Mouse (Mus musculus): Measurements from ENCODE around the gene Zfp1. TPM values are rescaled to one million over a fixed set of nuclear protein-coding genes. Genes with fewer than 3 reads are reported as not detected.

Gene Zfp1
- polyA plus RNA-seq, 2 experiments, result 3.9 to 4.0 TPM

DNA sequence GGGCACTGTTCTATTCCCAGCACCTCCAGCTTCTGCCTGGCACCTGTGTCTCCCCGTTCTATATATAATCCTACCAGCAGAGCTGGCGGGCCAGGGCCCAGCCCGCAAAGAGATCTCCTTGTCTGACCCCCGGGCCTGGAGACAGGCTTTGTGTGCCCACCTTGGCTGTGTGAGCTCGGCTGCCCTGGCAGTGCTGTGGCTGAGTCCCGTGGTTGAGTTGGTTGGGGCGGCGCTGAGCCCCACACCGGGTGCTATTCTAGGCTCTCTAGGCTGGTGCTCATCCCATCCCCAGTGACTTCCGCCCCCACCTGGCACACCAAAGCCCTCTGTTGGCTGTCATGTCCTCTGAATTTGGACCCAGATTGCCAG lies 18.4 kb upstream of the Zfp1 start:
- H3K4me1 ChIP-seq (replicated peaks; ENCODE audit: control insufficient read depth in 2 of 2, insufficient read depth in 2 of 2, low read length in 1 of 2), result no peaks in the 10 kb centered on the region
- H3K9ac ChIP-seq (replicated peaks), result no peak overlapping the region
- WGBS (ENCODE audit: insufficient replicate concordance), result 74% methylated on average over 10 of the region's 10 CpGs
- H3K27ac ChIP-seq, result no peak overlapping the region
- H3K9me3 ChIP-seq (ENCODE audit: control insufficient read depth, low read length), result no peaks in the 10 kb centered on the region
- H3K4me3 ChIP-seq (ENCODE audit: insufficient read depth in 1 of 2, low read depth in 2 of 2, low read length in 2 of 2), result no peak overlapping the region
- no peak overlapping the region for H3K4me2 ChIP-seq (ENCODE audit: low read depth)
- TF ChIP-seq EP300 (IDR thresholded peaks at IDR 0.05; ENCODE audit: low read depth), result no peak
- TF ChIP-seq CTCF (IDR thresholded peaks at IDR 0.05; ENCODE audit: low read depth), result no peak
- DNase-seq (ENCODE audit: low read depth in 3 of 3, low spot score in 3 of 3), result no peak
- H3K36me3 ChIP-seq (replicated peaks; ENCODE audit: control insufficient read depth, insufficient read depth, low read depth), result no peaks in the 10 kb centered on the region
- H3K27me3 ChIP-seq (ENCODE audit: control insufficient read depth, insufficient read depth, low read length), result no peaks in the 10 kb centered on the region
- no peak for ATAC-seq (ENCODE audit: insufficient read depth)

DNA sequence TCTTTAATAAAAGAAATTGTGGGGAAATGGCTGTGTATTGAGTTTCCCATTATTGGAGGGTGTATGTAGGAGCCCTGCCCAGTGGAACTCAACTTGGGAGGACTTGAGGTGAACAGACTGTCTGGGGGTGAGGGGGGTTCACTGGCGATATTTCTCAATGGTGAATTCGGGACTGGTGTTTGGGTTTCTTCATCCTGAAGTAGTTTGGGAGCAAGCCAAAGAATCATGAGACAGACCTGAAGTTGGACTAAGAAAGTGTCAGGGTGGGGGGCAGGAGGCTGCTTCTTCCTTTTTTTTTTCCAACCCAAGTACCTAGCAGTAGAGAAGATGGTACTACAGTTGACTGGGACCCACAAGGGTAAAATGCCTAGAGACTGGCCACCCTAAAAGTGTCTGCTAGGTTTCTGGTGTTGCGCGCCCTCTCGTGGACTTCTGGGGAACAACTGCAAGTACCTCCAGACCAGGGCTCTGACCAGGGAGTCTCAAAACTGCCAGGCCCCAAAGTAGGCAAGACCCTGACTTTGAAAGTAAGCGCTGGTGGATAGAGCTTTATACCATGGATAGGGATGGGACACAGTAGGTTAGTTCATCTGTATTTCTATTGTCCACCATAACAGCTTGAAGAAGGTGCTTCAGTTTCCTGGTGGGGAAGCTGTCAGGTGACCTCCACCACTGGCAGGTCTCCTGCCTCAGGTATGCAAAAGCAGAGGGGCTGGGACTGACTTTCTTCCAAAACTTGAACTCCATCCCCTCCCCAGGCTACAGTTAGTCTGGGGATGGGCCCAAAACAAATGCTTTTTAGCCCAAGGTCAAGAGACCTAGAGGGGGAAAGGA lies 17.3 kb upstream of the Zfp1 start:
- 34% methylated on average over 6 of the region's 6 CpGs for WGBS (ENCODE audit: insufficient replicate concordance)
- no peak overlapping the region for H3K9ac ChIP-seq (replicated peaks)
- H3K4me1 ChIP-seq (replicated peaks; ENCODE audit: control insufficient read depth in 2 of 2, insufficient read depth in 2 of 2, low read length in 1 of 2), result no peaks in the 10 kb centered on the region; a peak in 1 of 4 replicates
- no peak overlapping the region for H3K4me3 ChIP-seq (ENCODE audit: insufficient read depth in 1 of 2, low read depth in 2 of 2, low read length in 2 of 2)
- DNase-seq (ENCODE audit: low read depth in 3 of 3, low spot score in 3 of 3) (peak; percentile 44 to 58 (median 46)), ATAC-seq (ENCODE audit: insufficient read depth) (0 out of 2 replicates have a peak, but pooled peaks have one; percentile 35)
- peak; percentile 89 for TF ChIP-seq CTCF (IDR thresholded peaks at IDR 0.05; ENCODE audit: low read depth)
- no peak for TF ChIP-seq EP300 (IDR thresholded peaks at IDR 0.05; ENCODE audit: low read depth)
- H3K27me3 ChIP-seq (ENCODE audit: control insufficient read depth, insufficient read depth, low read length), result no peaks in the 10 kb centered on the region
- H3K9me3 ChIP-seq (ENCODE audit: control insufficient read depth, low read length), result no peaks in the 10 kb centered on the region
- no peak overlapping the region for H3K4me2 ChIP-seq (ENCODE audit: low read depth)
- H3K27ac ChIP-seq, result no peak overlapping the region
- H3K36me3 ChIP-seq (replicated peaks; ENCODE audit: control insufficient read depth, insufficient read depth, low read depth), result no peaks in the 10 kb centered on the region

- H3K9ac ChIP-seq (replicated peaks), result no peak overlapping the region
- TF ChIP-seq CTCF (IDR thresholded peaks at IDR 0.05; ENCODE audit: low read depth) (no peak), EP300 (IDR thresholded peaks at IDR 0.05; ENCODE audit: low read depth) (no peak)
- no peak overlapping the region for H3K4me2 ChIP-seq (ENCODE audit: low read depth)
- no peaks in the 10 kb centered on the region; a peak in 1 of 4 replicates for H3K4me1 ChIP-seq (replicated peaks; ENCODE audit: control insufficient read depth in 2 of 2, insufficient read depth in 2 of 2, low read length in 1 of 2)
- H3K27ac ChIP-seq, result no peak overlapping the region
- no peaks in the 10 kb centered on the region for H3K36me3 ChIP-seq (replicated peaks; ENCODE audit: control insufficient read depth, insufficient read depth, low read depth)
- H3K27me3 ChIP-seq (ENCODE audit: control insufficient read depth, insufficient read depth, low read length), result no peaks in the 10 kb centered on the region
- ATAC-seq (ENCODE audit: insufficient read depth) (no peak), DNase-seq (ENCODE audit: low read depth in 3 of 3, low spot score in 3 of 3) (no peak)
- H3K9me3 ChIP-seq (ENCODE audit: control insufficient read depth, low read length), result no peaks in the 10 kb centered on the region
- 68% methylated on average over 8 of the region's 8 CpGs for WGBS (ENCODE audit: insufficient replicate concordance)
- H3K4me3 ChIP-seq (ENCODE audit: insufficient read depth in 1 of 2, low read depth in 2 of 2, low read length in 2 of 2), result no peak overlapping the region
Measured at GRCm38 (mm10) chr8:111626528-111626820, 16.7 kb upstream of the Zfp1 start.

DNA sequence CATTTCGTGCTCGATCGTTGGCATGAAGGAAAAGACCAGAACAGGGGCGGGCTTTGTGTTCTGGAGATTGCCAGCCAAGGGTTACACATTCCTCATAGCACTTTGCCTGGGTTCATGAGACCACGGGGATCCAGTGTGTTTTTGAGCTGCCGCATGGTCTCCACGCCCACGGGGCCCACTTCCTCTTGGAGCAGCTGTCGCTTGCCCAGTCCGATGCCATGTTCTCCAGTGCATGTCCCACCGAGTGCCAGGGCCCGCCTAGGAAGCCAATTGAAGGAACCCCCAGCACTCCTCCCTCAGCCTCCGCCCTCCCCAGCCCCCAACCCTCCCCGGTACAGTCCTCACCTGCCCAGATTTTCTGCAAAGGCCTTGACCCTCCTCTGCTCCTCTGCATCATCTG lies 16.3 kb upstream of the Zfp1 start:
- H3K4me2 ChIP-seq (ENCODE audit: low read depth), result no peak overlapping the region
- no peak overlapping the region for H3K9ac ChIP-seq (replicated peaks)
- no peaks in the 10 kb centered on the region for H3K27me3 ChIP-seq (ENCODE audit: control insufficient read depth, insufficient read depth, low read length)
- no peaks in the 10 kb centered on the region for H3K9me3 ChIP-seq (ENCODE audit: control insufficient read depth, low read length)
- WGBS (ENCODE audit: insufficient replicate concordance), result 75% methylated on average over 14 of the region's 14 CpGs
- no peaks in the 10 kb centered on the region for H3K36me3 ChIP-seq (replicated peaks; ENCODE audit: control insufficient read depth, insufficient read depth, low read depth)
- no peak for DNase-seq (ENCODE audit: low read depth in 3 of 3, low spot score in 3 of 3)
- ATAC-seq (ENCODE audit: insufficient read depth), result no peak
- H3K4me1 ChIP-seq (replicated peaks; ENCODE audit: control insufficient read depth in 2 of 2, insufficient read depth in 2 of 2, low read length in 1 of 2), result no peaks in the 10 kb centered on the region; a peak in 1 of 4 replicates
- no peak overlapping the region for H3K27ac ChIP-seq
- H3K4me3 ChIP-seq (ENCODE audit: insufficient read depth in 1 of 2, low read depth in 2 of 2, low read length in 2 of 2), result no peak overlapping the region
- TF ChIP-seq EP300 (IDR thresholded peaks at IDR 0.05; ENCODE audit: low read depth), result no peak
- no peak for TF ChIP-seq CTCF (IDR thresholded peaks at IDR 0.05; ENCODE audit: low read depth)

DNA sequence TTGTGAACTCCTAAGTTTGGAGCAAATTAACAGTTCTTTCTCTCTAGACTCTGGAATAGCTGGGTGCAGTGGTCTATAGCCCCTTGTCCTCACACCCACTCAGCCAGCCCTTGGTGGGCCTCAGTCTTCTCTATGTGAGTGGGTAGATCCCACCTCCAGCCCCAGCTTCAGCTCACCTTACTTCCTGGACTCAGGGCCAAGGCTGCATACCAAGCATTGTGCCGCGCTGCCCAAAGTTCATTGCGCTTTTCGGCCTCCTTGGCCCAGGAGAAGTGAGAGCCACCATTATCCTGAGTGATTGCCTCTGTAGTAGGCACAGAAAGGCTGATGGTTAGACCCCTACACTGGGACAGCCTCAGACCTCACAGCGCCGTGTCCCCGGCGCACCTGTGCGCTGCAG lies 15.3 kb upstream of the Zfp1 start:
- no peak for TF ChIP-seq EP300 (IDR thresholded peaks at IDR 0.05; ENCODE audit: low read depth)
- no peak for TF ChIP-seq CTCF (IDR thresholded peaks at IDR 0.05; ENCODE audit: low read depth)
- Histone ChIP-seq H3K27ac (no peak overlapping the region), H3K9ac (replicated peaks) (no peak overlapping the region), H3K4me1 (replicated peaks; ENCODE audit: control insufficient read depth in 2 of 2, insufficient read depth in 2 of 2, low read length in 1 of 2) (no peaks in the 10 kb centered on the region; a peak in 1 of 4 replicates), H3K36me3 (replicated peaks; ENCODE audit: control insufficient read depth, insufficient read depth, low read depth) (no peaks in the 10 kb centered on the region), H3K9me3 (ENCODE audit: control insufficient read depth, low read length) (no peaks in the 10 kb centered on the region), H3K4me2 (ENCODE audit: low read depth) (no peak overlapping the region), H3K27me3 (ENCODE audit: control insufficient read depth, insufficient read depth, low read length) (no peaks in the 10 kb centered on the region), H3K4me3 (ENCODE audit: insufficient read depth in 1 of 2, low read depth in 2 of 2, low read length in 2 of 2) (no peak overlapping the region)
- WGBS (ENCODE audit: insufficient replicate concordance), result 90% methylated on average over 9 of the region's 9 CpGs
- no peak for ATAC-seq (ENCODE audit: insufficient read depth)
- DNase-seq (ENCODE audit: low read depth in 3 of 3, low spot score in 3 of 3), result no peak
